Mouse (Mus musculus) adrenal gland, adult 8-10 months (tissue): Measurements from ENCODE around the gene Rassf4. TPM values are rescaled to one million over a fixed set of nuclear protein-coding genes. Genes with fewer than 3 reads are reported as not detected.
A peak's percentile ranks its signal among the peaks of the same experiment; 100 is the strongest.

Source experiments
- DNase-seq: peaks from one replicate; pipeline ENCODE4 v3.0.0; 2022
- total RNA-seq, 4 experiments: library from RNA; stranded (reverse); gene quantifications; 2 replicates each; pipeline ENCODE4 v1.2.4; 2022

The Rassf4 gene
- 1 to 10 TPM; 4.6 to 6.2 (median 5.8) TPM for total RNA-seq

DNA sequence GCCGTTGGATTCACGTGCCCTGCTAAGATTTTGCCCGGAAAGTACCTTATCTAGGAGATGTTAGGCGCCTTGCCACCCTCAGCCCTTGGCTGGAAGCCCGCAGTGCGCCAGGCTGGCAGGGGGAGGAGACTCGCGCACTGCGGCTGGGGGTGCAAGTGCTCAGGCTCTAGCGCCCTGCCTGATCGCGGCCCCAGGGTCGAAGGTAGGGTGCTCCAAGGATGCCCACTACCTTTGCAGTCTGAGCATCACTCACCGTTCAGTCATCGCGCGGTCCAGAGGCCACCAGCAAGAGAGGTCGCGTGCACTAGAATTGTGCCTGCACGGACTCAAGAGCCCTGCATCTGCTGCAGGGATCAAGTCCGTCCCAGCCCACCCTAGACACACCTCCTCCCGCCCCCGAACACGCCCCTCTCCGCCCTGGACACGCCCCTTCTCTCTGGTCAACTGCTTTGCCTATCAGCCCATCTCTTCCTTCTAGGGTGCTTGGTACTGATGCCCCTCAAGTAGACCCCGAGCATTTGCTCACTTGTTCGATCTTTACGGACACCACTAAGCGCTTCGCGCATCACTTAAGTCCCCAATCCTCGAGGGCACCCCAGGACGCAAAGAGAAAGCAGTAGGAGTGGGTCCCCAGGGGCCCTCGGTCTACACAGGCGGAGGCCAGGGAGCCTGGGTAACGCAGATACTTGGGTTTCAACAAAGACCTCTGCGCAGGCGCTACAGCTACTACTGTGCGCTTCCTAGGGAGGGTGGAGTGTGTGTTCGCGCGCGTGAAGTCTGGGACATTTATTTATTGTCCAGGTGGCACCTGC lies at the start of gene Rassf4:
Rassf4 (minus strand) TSS at position 482 of the 812 bp plus-strand sequence.
- peak; percentile 59 for DNase-seq

DNA sequence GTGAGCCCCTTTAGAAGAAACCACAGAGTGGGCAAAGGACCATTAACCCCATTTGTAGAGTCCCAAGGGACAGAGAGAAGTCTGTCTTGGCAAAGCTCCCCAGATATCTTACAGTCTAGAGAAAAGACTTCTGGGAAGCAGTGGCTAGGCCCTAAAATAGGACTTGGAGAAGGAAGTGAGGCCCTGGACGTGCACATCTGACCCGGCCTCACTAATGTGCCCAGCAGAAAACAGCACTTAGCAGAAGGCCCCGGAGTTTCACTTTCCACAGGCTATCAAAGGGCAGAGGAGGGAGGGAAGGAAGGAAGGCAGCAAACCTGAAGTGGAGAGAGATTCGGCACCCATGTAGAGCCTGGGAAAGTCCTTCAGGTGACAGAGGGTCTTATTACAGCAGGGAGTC lies 45.2 kb upstream of the Rassf4 start:
- no peak for DNase-seq

DNA sequence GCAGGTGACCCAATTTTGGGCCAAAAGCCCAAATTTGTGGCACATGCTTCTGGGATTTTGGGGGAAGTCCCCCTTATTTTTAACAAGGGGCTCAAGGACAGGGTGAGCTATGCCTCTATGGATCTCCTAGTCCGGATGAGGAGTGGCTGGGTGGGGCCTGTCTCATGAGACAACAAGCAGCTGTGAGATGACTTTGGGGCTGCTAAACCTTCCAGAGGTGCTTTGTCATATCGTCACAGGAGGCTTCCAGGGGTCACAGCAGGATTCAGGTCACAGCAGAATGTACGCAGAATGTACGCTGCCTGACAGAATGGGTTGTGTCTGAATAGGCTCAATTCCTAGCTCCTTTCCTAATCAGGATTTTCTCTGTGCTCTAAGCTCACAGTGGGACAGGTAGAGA lies 44.6 kb upstream of the Rassf4 start:
- DNase-seq: no peak

DNA sequence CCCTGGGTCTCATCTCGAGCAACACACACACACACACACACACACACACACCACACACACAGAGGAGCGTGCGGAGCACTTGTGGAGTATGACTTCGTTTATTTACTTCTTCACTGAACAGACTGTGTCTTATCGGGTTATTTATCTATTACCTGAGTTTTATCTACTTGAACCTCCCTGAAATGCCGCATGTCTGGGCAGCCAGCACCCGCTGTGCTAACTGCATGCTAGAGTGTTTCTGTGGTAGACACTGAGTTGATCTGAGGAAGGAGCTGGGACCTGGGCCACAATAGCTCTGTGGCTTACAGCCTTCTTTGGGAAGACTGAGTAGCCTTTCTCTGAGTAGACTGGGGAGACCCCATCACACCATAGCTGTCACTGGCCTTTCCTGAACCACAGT lies 44.1 kb upstream of the Rassf4 start:
- no peak for DNase-seq

DNA sequence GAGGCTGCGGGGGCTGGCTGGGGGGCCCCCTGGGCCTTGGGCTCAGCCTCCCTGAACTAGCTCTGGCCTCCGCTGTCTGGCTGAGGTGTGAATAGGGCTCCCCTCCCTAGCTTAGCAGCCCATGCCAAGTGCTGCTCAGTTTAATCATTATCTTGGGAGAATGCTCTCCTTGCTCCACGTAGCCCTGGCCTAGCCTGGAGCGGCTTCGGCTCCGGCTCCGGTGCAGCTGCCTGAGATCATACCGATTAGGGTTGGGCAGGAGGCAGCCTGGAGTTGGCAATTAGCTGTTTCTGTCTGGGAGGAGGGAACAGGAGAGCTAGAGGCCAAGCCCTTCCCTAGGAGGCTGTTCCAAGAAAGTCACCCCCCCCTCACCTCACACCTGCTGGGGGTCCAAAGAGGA lies 42.9 kb upstream of the Rassf4 start, which contains the start of gene Tmem72:
Tmem72 (minus strand) TSS at position 248 of the 400 bp plus-strand sequence.
- no peak for DNase-seq

DNA sequence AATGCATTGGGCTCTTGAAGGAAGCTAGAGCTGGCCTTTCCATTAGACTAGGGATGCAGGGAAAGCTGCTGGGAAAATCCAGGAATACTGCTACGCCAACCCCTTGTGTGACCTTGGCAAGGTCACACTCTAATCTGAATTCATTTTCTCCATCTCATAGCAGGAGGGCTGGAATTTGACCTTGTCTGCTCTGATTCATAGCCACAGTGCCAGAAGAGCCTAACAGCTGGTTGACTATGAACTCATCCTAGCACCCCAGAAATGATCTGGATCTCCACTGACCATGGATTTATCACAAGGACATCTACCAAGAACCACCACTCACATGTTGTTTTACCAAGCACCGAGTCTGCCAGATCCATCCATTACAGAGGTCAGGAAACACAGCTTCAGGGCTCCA lies 41.4 kb upstream of the Rassf4 start:
- peak; percentile 44 for DNase-seq

DNA sequence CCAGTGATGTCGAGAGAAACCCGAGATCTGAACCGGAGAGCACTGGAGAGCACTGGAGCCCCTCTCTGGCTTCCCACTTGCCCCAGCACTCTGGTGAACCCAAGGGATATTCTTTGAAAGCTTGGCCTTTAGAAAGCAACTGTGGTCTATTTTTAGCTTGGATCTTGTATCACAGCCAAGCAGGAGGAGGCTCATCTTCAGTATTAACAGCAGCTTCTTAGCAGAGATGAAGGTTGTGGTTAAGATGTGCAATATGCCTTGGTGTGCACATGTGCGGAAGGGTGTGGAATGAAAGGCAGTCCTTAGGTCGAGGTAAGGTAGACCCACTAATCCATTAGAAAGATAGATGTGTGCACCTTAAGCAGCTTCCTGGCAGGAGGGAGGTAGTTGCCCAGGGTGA lies 40.8 kb upstream of the Rassf4 start:
- no peak for DNase-seq

DNA sequence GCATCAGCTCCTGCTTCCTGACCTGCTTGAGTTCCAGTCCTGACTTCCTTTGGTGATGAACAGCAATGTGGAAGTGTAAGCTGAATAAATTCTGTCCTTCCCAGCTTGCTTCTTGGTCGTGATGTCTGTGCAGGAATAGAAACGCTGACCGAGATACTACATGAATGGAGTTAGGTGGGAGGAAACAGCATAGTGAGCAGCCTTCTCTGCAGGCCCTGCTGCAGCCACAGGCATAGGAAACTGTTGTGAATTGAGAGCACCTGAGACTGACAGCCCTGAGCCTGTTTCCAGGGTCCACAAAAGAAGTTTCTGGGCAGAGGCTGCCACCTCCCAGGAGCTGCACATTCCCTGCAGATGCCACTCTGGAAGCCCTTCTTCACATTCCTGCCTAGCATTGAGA lies 40.2 kb upstream of the Rassf4 start:
- DNase-seq: no peak

DNA sequence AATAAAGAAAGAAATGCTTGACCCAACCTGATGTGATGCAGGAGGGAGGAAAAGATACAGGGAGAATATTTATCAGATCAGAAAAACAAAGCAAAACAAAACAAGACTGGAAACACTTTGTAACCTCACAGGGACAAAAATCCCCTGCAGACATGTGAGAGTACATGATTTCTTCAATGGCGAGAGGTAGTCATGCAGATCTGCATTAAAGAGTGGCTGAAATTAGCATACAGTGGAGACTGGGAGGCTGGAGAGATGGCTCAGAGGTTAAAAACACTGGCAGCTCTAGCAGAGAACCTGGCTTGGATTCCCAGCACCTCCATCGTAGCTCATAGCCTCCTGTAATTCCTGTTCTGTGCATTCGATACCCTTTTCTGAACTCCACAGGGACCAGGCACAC lies 38.8 kb upstream of the Rassf4 start:
- DNase-seq: no peak

DNA sequence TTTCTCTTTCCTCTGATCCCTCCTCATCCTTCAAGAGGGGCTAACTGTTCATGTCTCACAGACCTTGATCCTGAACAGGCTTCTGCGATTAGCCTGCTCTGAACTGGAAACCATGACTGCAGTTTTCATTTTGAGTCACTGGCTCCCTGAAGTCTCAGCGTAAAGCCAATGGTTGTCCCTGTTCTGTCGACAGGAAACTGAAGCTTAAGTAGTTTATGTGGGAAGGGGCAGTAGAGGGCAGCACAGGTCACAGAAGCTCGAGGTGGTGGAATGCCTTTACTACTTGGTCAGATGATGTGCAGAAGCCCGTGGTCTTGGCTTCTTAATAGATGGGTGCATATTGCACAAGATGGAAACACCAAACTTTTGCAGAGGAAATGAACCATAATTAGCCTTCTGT lies 38.3 kb upstream of the Rassf4 start:
- DNase-seq: no peak

DNA sequence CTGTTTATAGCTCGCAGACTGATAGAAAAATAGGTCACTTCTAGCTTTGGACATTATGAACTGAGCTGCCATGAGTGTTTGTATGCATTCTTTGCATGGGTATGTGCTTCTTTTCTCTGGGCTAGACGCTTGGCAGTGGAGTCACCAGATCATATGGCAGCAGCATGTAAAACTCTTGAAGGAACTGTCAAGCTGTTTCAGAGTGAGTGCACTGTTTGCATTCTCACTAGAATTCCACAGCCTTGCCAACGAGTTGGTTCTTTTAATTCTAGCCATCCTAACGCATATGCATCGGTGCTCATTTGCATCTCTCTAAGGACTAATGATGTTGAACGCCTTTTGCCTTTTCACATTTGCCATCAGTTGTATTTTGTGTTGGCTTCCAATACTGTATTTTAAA lies 30.6 kb upstream of the Rassf4 start:
- no peak for DNase-seq

DNA sequence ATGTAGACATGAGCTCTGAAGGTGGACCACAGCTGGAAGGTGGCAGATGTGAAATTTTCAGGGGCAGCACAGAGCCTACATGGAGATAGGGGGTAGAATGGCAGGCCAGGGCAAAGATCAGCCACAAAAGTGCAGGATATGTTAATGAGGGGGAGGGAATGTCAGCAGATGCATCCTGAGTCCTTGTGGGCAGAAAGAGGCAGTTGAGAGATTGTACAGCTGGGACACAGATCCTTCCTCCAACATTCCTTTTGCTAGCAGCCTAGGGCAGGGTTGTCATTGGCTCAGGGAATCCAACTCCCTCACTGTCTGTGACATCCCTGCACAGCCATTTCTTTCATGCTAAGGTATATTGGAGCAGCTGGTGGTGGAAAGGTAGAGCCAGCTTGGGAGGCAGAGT lies 27.1 kb upstream of the Rassf4 start:
- no peak for DNase-seq

DNA sequence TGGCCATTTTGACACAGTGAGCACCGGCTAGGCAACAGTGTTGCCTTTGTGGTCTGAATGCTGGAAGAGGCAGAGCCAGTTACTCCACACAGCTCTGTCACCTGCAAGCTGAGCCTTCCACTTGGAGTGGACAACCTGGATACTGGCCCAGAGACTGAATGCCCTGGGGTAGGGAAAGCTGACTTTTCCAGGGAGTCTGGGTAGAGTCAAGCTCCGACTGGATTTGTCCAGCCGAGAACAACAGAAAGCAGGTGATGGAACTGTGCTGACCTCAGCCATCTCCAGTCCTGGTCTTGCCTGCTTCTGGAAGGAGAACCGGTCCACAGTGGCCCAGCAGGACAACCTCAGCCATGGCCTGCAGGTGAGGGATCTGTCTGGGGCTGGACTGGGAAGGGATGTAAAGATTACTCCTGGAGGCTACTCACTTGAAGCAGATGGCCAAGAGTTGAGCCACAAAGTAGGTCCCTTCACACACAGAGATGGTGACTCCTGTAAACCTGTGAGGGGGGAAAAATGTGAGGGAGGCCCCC lies 24.2 kb upstream of the Rassf4 start:
- no peak for DNase-seq

DNA sequence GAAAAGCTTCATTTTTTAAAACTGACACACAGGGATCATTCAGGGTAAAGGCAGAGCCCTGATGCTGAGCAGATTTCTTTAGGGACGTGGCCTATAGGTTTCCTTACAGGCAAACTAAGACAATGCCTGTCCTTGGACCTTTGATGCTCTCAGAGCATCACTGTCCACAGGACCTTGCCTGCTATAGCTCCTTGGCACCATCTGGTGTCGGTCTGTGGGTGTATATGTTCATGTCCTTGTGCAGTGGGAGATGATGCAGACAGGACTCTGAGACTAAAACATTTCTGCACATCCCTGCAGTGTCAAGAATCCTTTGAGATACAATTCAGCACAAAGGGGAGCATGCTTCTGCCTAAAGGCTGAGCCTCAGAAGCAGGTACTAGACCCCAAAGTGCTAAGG lies 23.7 kb upstream of the Rassf4 start:
- no peak for DNase-seq

DNA sequence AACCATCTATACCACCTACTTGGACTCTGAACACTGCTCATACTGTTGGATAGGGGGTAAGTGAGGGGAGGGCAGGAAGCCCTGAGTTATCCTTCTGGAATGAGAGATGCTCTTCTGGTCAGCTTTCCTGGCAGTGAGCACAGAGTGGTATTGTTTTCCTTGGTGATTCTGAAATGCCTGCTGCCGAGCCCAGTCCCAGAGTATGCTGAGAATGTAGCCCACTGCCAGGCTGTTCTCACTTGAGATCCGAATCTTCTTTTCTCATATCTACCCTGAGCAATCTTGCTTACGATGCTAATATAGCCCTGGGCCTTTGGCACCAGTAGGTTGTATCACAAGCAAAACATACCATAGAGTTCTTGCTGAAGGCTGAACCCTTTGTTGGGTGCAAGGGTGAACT lies 20.6 kb upstream of the Rassf4 start:
- DNase-seq: no peak

DNA sequence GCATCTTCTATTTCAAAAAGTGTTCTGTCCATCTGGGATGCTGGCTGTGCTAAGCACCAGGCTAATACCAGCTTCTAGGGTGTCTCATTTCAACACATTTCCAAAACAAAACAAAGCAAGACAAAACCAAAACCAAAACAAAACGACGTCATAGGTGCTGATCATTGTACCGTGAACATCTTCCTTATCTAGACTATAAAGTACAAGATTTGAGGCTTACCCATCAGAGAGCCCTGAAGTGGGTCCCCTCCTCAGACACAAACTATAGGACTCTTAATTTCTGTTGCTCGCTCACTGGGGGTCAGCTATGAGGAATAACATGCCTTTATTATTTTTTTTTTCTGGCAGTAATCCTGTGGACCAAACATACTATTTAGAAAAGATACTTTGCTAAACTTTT lies 19.9 kb upstream of the Rassf4 start:
- DNase-seq: no peak

DNA sequence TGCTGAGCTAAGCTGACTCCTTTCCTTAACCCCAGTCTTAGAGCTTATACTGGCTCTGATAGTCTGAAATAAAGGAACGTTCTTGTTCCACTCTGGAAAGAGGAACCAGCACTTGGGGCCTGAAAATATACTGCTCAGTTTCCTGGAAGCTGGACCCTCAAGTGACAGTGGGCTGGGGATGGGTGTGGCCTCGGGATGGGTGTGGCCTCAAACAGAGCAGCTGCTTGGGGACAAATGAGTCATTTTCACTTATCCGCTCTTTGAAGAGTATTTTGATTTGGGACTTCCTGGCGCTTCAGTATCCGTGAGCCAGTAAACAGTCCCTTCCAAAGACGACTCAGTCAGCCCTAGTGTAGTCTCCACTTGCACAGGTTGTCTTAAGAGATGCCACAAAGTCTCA lies 8.6 kb upstream of the Rassf4 start:
- DNase-seq: peak; percentile 23

DNA sequence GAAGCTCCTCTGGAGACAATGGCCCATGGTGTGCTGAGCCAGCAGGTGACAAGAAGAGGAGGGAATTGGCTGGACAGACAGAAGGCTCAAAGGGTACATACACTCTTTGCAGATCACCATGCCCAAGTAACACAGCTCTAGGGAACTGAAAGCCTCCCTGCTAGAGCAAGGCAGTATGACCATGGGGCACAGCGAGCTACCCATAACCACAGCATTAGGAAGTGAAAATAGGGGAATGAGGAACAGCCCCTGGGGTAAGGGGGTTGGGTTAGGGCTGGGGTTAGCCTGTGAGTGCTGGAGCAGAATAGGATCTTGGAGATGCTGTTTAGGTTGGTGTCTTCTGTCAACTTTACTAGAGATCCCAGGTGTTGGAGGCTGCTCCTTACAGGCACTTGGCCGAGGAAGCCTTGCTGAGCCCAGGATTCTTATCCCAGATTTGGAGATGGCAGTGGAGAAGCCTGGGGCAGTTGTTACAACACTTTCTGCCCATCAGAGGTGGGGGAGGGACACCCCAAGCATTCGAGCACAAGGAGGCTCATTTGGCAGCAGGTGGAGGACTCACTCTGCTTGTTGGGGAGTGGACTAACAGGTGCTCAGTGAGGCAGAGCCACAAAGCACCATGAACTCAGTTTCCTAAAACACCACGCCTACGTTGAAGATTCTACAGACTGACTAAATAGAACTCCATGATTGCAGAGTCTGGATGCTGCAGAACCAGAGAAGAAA lies 6.0 kb upstream of the Rassf4 start:
- no peak for DNase-seq

DNA sequence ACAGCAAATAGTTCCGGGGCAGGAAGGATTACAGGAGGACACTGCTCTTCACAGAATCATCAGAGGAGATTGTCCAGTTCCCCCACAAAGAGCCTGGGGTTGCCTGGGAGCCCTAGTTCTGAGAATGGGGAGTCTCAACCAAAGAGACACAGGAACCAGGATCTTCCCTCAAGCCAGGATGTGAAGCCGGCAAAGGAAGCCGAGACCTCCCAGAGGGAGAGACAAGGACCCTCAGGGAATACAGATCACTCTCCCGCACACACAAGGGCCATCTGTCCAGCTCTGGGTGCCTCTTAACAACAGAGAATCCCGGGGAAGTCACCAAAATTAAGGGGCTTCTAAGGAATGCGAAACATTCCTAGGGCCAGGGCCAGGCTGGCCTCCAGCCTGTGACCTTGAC lies 3.6 kb upstream of the Rassf4 start:
- no peak for DNase-seq

DNA sequence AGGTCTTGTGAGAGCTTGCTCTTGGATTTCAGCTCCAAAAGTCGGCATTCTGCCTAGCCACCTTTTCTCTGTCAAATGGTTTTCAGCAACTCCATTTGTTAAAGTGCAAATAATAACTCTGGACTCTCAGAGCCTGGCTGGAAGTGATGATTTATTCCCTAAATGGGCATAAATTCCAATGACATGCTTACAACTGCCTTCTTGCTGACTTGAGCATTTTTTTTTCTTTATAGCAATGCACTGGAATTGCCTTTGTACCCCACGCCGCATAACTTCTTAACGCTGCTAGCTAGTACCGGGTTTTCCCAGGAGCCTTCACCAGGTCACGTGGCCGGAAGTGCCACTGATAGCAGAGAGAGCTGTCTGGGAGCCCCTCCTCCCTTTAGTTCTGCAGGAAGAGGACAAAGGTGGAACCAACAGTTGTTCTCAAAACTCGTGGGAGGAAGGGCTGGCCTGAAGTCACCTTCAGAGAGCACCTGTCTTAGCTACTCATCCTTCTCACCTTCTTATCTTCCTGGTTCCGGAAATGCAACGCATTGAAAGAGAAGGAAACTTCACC lies 2.7 kb upstream of the Rassf4 start:
- DNase-seq: no peak

DNA sequence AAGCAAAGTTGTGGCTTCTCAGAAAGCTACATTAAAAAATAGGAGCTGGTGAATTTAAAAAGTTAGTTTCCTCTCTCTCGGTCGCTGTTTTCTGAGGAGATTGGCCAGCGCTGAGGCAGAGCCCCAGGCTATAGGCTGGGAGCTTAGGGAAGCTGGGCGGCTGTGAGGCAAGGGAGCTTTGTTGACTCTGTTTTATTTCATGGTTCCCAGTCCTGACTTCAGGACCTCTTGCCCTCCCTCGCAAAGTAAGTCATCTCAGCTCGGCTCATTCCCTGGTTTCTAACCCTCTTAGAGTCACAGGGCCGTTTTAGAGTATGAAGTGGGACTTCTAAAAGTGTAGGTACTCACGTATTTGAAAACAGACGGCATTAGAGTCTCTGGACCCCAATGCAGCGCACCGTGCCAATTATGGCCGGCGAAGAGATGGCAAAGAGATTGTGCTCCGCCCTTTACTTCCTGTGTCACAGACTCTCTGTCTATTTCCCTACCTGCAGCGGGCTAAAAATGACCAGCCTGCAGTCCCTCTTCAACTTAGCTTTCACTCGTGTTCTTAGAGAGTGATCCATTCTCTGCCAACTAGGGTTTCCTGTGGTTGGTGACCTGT lies 633 bp upstream of the Rassf4 start:
- no peak for DNase-seq

DNA sequence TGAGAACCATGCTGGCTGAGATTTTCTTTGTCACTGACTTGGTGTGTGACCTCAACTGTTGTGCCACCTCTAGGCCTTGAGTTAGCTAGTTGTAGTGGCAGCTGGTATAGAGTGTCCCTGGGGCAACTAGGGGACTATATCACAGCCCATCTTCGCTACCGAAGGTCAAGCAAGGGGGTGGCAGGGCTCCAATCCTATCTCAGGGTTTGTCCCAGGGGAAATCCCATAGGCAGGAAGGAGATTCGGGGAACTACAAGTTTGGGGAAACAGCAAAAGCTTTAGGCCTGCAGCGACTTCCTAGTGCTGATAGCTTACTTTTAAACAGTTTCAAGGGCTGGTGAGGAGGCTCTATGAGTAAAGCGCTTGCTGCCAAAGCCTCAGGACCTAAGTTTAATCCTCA lies 1.4 kb downstream of the Rassf4 start:
- DNase-seq: no peak

DNA sequence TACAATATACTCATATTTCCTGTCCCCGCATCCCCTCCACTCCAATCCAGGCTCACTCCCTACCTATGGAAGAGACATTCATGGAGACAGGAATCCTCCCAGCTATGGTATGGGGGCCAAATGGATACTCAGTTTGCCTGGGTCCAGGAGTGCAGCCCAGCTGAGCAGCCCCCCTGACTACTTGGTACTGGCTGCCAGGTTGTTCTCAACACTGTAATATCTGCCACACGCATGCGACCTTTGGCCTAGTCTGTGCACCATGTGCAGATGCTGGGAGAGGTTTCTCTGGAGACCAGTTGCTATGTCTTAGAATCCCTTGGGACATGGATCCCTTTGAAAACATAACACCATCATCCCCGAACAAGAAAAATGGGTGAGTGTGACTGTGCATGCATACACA lies 2.0 kb downstream of the Rassf4 start:
- DNase-seq: no peak
